Mouse (Mus musculus) duodenum, adult 2 months (tissue): ENCODE results near the gene Mup14. TPM values are rescaled to one million over a fixed set of nuclear protein-coding genes. Genes with fewer than 3 reads are reported as not detected.

ENCODE experiments used
- polyA plus RNA-seq: library from polyadenylated mRNA; depleted of rRNA; stranded (reverse); fragments of >200 nt; gene quantifications from 2 replicates; pipeline ENCODE4 v1.2.3, GENCODE M21; 2012; ENCODE audit warnings: low replicate concordance; rRNA removed

The Mup14 gene
- polyA plus RNA-seq, result 0.43 TPM in 1 of 2 replicates, not detected in the other

DNA sequence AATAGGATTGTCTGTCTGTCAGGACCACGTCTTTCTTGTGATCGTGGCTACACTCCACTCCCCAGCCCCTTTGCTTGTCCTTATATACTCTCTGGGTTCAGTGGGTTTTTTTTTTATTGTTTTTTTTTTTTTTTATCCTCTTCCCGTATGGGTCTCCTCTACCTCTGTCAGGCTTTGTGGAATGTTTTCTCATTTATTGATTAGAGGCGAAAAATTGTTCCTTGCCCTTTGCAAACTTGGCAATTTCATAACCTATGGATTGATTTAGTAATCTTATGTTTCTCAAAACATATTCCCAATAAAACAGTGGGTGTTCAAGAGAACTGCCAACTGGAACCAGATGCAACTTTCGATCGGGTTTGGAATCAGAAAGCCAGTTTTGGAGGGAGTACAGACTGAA lies at the start of gene Mup14:
TSS of gene Mup14 (minus strand) at position 101 of the 400 bp plus-strand sequence.

Other genes starting within 250 kb of the Mup14 start
- gene Mup13, start 75.7 kb downstream of the Mup14 start, polyA plus RNA-seq, result not detected in 2 replicates
- not detected in 2 replicates for gene Mup15, start 135.7 kb upstream of the Mup14 start, polyA plus RNA-seq
- not detected in 2 replicates for gene Mup16, start 215.5 kb upstream of the Mup14 start, polyA plus RNA-seq